In genomic region chr13:99938606-99939319, GRCm38 (mm10) we compare ENCODE assay signal across 18 mouse cellular contexts. TPM values are rescaled to one million over a fixed set of nuclear protein-coding genes. Genes with fewer than 3 reads are reported as not detected.
A peak's percentile ranks its signal among the peaks of the same experiment; 100 is the strongest.
DNase-seq lines count a peak whose midpoint lies in the region; ATAC-seq and TF ChIP-seq lines count a peak whose summit lies in the region.
"Had no signal": no experiment of that assay in that cellular context is flagged by ENCODE, and none has a peak within 500 bp of the region (broad histone marks: within the 10 kb centered on the region; RNA-seq: fewer than 3 reads in every experiment).

No protein-coding gene starts in this region.

- TF ChIP-seq EP300 in liver, postnatal 0 days (IDR thresholded peaks at IDR 0.05; ENCODE audit: low read depth): no peak

- whole genome bisulfite sequencing in forebrain, embryonic 10.5 days: 85% methylated on average over 10 of the region's 10 CpGs
- 85% methylated on average over 10 of the region's 10 CpGs for WGBS in forebrain, embryonic 11.5 days
- 58% methylated on average over 10 of the region's 10 CpGs for WGBS in midbrain, embryonic 16.5 days
- WGBS in midbrain, embryonic 11.5 days: 78% methylated on average over 10 of the region's 10 CpGs
- 67% methylated on average over 10 of the region's 10 CpGs for WGBS in hindbrain, embryonic 14.5 days
- 59% methylated on average over 10 of the region's 10 CpGs for WGBS in midbrain, postnatal 0 days
- 30% methylated on average over 10 of the region's 10 CpGs for WGBS in liver, postnatal 0 days (ENCODE audit: insufficient replicate concordance)

- peaks cover under 1% of the 10 kb centered on the region; the same call in 1 of the 2 replicates for H3K36me3 ChIP-seq in forebrain, embryonic 10.5 days (replicated peaks)
- no peaks in the 10 kb centered on the region for H3K36me3 ChIP-seq in forebrain, embryonic 11.5 days (ENCODE audit: control insufficient read depth, insufficient read depth, low read length)
- H3K36me3 ChIP-seq in midbrain, embryonic 16.5 days (ENCODE audit: control insufficient read depth, insufficient read depth, low read length): no peaks in the 10 kb centered on the region
- no peaks in the 10 kb centered on the region for H3K36me3 ChIP-seq in midbrain, embryonic 11.5 days (ENCODE audit: control insufficient read depth, insufficient read depth, low read length)
- no peaks in the 10 kb centered on the region for H3K36me3 ChIP-seq in hindbrain, embryonic 14.5 days (replicated peaks; ENCODE audit: control insufficient read depth, insufficient read depth)
- no peaks in the 10 kb centered on the region for H3K36me3 ChIP-seq in midbrain, postnatal 0 days (ENCODE audit: insufficient read depth, low read length)
- no peaks in the 10 kb centered on the region for H3K36me3 ChIP-seq in liver, postnatal 0 days (replicated peaks; ENCODE audit: insufficient read depth, low read length)
- H3K36me3 ChIP-seq: liver, embryonic 13.5 days; neural tube, embryonic 12.5 days had no signal

- H3K27me3 ChIP-seq in forebrain, embryonic 10.5 days (ENCODE audit: poor library complexity, severe bottlenecking): no peaks in the 10 kb centered on the region
- H3K27me3 ChIP-seq in forebrain, embryonic 11.5 days (ENCODE audit: control insufficient read depth, insufficient read depth, low read length): no peaks in the 10 kb centered on the region
- H3K27me3 ChIP-seq in midbrain, embryonic 16.5 days (ENCODE audit: control insufficient read depth, insufficient read depth, low read depth, low read length): no peaks in the 10 kb centered on the region
- no peaks in the 10 kb centered on the region for H3K27me3 ChIP-seq in midbrain, embryonic 11.5 days (ENCODE audit: control insufficient read depth, insufficient read depth, low read length)
- no peaks in the 10 kb centered on the region for H3K27me3 ChIP-seq in hindbrain, embryonic 14.5 days (ENCODE audit: control insufficient read depth, insufficient read depth, low read length)
- H3K27me3 ChIP-seq in midbrain, postnatal 0 days (ENCODE audit: insufficient read depth, low read length): no peaks in the 10 kb centered on the region
- no peaks in the 10 kb centered on the region for H3K27me3 ChIP-seq in liver, postnatal 0 days (ENCODE audit: insufficient read depth, low read length)
- H3K27me3 ChIP-seq: embryonic facial prominence, embryonic 12.5 days; liver, embryonic 13.5 days; neural tube, embryonic 12.5 days had no signal

- H3K4me1 ChIP-seq in forebrain, embryonic 10.5 days: peaks cover 19% of the 10 kb centered on the region
- peaks cover 3% of the 10 kb centered on the region; the same call in 1 of the 2 replicates for H3K4me1 ChIP-seq in forebrain, embryonic 11.5 days (replicated peaks; ENCODE audit: control insufficient read depth, insufficient read depth, low read length)
- peaks cover 13% of the 10 kb centered on the region for H3K4me1 ChIP-seq in midbrain, embryonic 16.5 days (ENCODE audit: control insufficient read depth, insufficient read depth, low read length)
- H3K4me1 ChIP-seq in midbrain, embryonic 11.5 days (ENCODE audit: control insufficient read depth, insufficient read depth, low read length): 0 out of 2 replicates have a peak, but pooled peaks cover 2% of the 10 kb centered on the region
- peaks cover 21% of the 10 kb centered on the region for H3K4me1 ChIP-seq in hindbrain, embryonic 14.5 days (replicated peaks; ENCODE audit: control insufficient read depth, insufficient read depth, low read length)
- H3K4me1 ChIP-seq in midbrain, postnatal 0 days (ENCODE audit: insufficient read depth, low read length): 0 out of 2 replicates have a peak, but pooled peaks cover 2% of the 10 kb centered on the region
- H3K4me1 ChIP-seq in liver, postnatal 0 days (ENCODE audit: insufficient read depth): no peaks in the 10 kb centered on the region; the same call in 1 of the 2 replicates
- H3K4me1 ChIP-seq: liver, embryonic 13.5 days had no signal

- H3K9ac ChIP-seq in forebrain, embryonic 11.5 days (ENCODE audit: low read length): no peak overlapping the region
- no peak overlapping the region for H3K9ac ChIP-seq in midbrain, embryonic 16.5 days (ENCODE audit: low read depth, low read length)
- H3K9ac ChIP-seq in midbrain, embryonic 11.5 days (ENCODE audit: low read length): no peak overlapping the region
- H3K9ac ChIP-seq in hindbrain, embryonic 14.5 days: no peak overlapping the region
- H3K9ac ChIP-seq in midbrain, postnatal 0 days (replicated peaks; ENCODE audit: low read length, poor library complexity, severe bottlenecking): no peak overlapping the region
- no peak overlapping the region for H3K9ac ChIP-seq in liver, postnatal 0 days (replicated peaks)
- H3K9ac ChIP-seq: embryonic facial prominence, embryonic 12.5 days; liver, embryonic 13.5 days; neural tube, embryonic 12.5 days had no signal

- no peak for TF ChIP-seq CTCF in midbrain, postnatal 0 days (IDR thresholded peaks at IDR 0.05)
- no peak for TF ChIP-seq CTCF in liver, postnatal 0 days (IDR thresholded peaks at IDR 0.05; ENCODE audit: low read depth)

- H3K9me3 ChIP-seq in forebrain, embryonic 10.5 days: no peaks in the 10 kb centered on the region
- H3K9me3 ChIP-seq in forebrain, embryonic 11.5 days (ENCODE audit: control insufficient read depth, low read length): no peaks in the 10 kb centered on the region
- H3K9me3 ChIP-seq in midbrain, embryonic 16.5 days (replicated peaks; ENCODE audit: control insufficient read depth, low read length, poor library complexity, severe bottlenecking): no peaks in the 10 kb centered on the region
- H3K9me3 ChIP-seq in midbrain, embryonic 11.5 days (ENCODE audit: control insufficient read depth, low read length): no peaks in the 10 kb centered on the region
- H3K9me3 ChIP-seq in hindbrain, embryonic 14.5 days (ENCODE audit: control insufficient read depth, low read length): no peaks in the 10 kb centered on the region
- H3K9me3 ChIP-seq in midbrain, postnatal 0 days (ENCODE audit: low read length): no peaks in the 10 kb centered on the region
- H3K9me3 ChIP-seq in liver, postnatal 0 days (ENCODE audit: low read length): peaks cover 4% of the 10 kb centered on the region; the same call in 1 of the 2 replicates
- H3K9me3 ChIP-seq: embryonic facial prominence, embryonic 12.5 days; liver, embryonic 13.5 days; neural tube, embryonic 12.5 days had no signal

- ATAC-seq in forebrain, embryonic 11.5 days (replicated peaks; ENCODE audit: low FRiP score): no peak
- ATAC-seq in midbrain, embryonic 16.5 days: no peak
- ATAC-seq in midbrain, embryonic 11.5 days (ENCODE audit: low FRiP score): no peak
- ATAC-seq in hindbrain, embryonic 14.5 days (ENCODE audit: low FRiP score): no peak
- no peak for ATAC-seq in midbrain, postnatal 0 days (ENCODE audit: low FRiP score)
- ATAC-seq in liver, postnatal 0 days: no peak
- ATAC-seq: lung, postnatal 0 days had no signal

- DNase-seq in forebrain, embryonic 10.5 days (ENCODE audit: extremely low spot score, low spot score): no peak
- no peak for DNase-seq in forebrain, embryonic 11.5 days (ENCODE audit: low spot score)
- DNase-seq in midbrain, embryonic 11.5 days (ENCODE audit: low spot score, missing footprints): no peak
- peak; percentile 50 for DNase-seq in hindbrain, embryonic 14.5 days (ENCODE audit: low spot score)
- peak; percentile 72 for DNase-seq in midbrain, postnatal 0 days (ENCODE audit: low spot score)
- no peak for DNase-seq in left cerebral cortex, postnatal 25 days (ENCODE audit: low spot score in 2 of 2)
- DNase-seq in liver, postnatal 0 days: no peak
- DNase-seq: cerebellum, adult 9-11 months; heart, adult 11 months; layer of hippocampus, postnatal 36 days; liver, embryonic 13.5 days; thymus, postnatal 36 days had no signal

- H3K4me2 ChIP-seq in forebrain, embryonic 11.5 days (ENCODE audit: low read depth, low read length, severe bottlenecking): no peak overlapping the region
- no peak overlapping the region for H3K4me2 ChIP-seq in midbrain, embryonic 16.5 days (ENCODE audit: low read length)
- H3K4me2 ChIP-seq in midbrain, embryonic 11.5 days: no peak overlapping the region
- no peak overlapping the region for H3K4me2 ChIP-seq in hindbrain, embryonic 14.5 days (replicated peaks)
- H3K4me2 ChIP-seq in midbrain, postnatal 0 days (ENCODE audit: low read depth, low read length, poor library complexity, severe bottlenecking): no peak overlapping the region
- no peak overlapping the region for H3K4me2 ChIP-seq in liver, postnatal 0 days (ENCODE audit: low read depth, low read length)
- H3K4me2 ChIP-seq: embryonic facial prominence, embryonic 12.5 days; liver, embryonic 13.5 days; neural tube, embryonic 12.5 days had no signal

- intact Hi-C loops in left cerebral cortex, postnatal 25 days (cut with DNase I): no loop called here

- peak overlapping the region; percentile 68; the same call in 1 of the 2 replicates for H3K27ac ChIP-seq in forebrain, embryonic 10.5 days
- no peak overlapping the region for H3K27ac ChIP-seq in forebrain, embryonic 11.5 days (ENCODE audit: low read depth, low read length)
- H3K27ac ChIP-seq in midbrain, embryonic 16.5 days (ENCODE audit: low read length): 0 out of 2 replicates have a peak overlapping the region, but pooled peaks have one; percentile 20
- H3K27ac ChIP-seq in midbrain, embryonic 11.5 days (ENCODE audit: low read depth, low read length): no peak overlapping the region
- H3K27ac ChIP-seq in hindbrain, embryonic 14.5 days: peak overlapping the region; percentile 46
- no peak overlapping the region for H3K27ac ChIP-seq in midbrain, postnatal 0 days (ENCODE audit: low read depth, low read length)
- no peak overlapping the region for H3K27ac ChIP-seq in liver, postnatal 0 days (ENCODE audit: low read depth)
- H3K27ac ChIP-seq: embryonic facial prominence, embryonic 12.5 days; liver, embryonic 13.5 days; neural tube, embryonic 12.5 days had no signal

- no peak overlapping the region for H3K4me3 ChIP-seq in forebrain, embryonic 10.5 days
- H3K4me3 ChIP-seq in forebrain, embryonic 11.5 days (ENCODE audit: low read depth, low read length): no peak overlapping the region
- no peak overlapping the region for H3K4me3 ChIP-seq in midbrain, embryonic 16.5 days (ENCODE audit: low read depth, low read length)
- H3K4me3 ChIP-seq in midbrain, embryonic 11.5 days (ENCODE audit: low read depth, low read length): no peak overlapping the region
- no peak overlapping the region for H3K4me3 ChIP-seq in hindbrain, embryonic 14.5 days (replicated peaks; ENCODE audit: low read length)
- no peak overlapping the region for H3K4me3 ChIP-seq in midbrain, postnatal 0 days (ENCODE audit: low read depth, low read length)
- no peak overlapping the region for H3K4me3 ChIP-seq in liver, postnatal 0 days (ENCODE audit: low read depth, low read length)
- H3K4me3 ChIP-seq: embryonic facial prominence, embryonic 12.5 days; liver, embryonic 13.5 days; neural tube, embryonic 12.5 days had no signal

RNA-seq across cellular contexts. Expression of gene Cartpt, which starts 37.9 kb away (rescaled TPM):
- 0.53 and 0.95 TPM in 2 replicates for polyA plus RNA-seq in forebrain, embryonic 10.5 days (2016; fragmentation: Nextera tagmentation; extraction: Ambion mirVana)
- polyA plus RNA-seq in forebrain, embryonic 11.5 days (2014; fragmentation: Nextera tagmentation; extraction: Ambion mirVana): 1.8 and 2.0 TPM in 2 replicates
- polyA plus RNA-seq in midbrain, embryonic 16.5 days (2015; fragmentation: Nextera tagmentation; extraction: Ambion mirVana): 13.4 and 17.0 TPM in 2 replicates
- 36.2 and 39.3 TPM in 2 replicates for polyA plus RNA-seq in midbrain, embryonic 11.5 days (2014; fragmentation: Nextera tagmentation; extraction: Ambion mirVana)
- 25.8 and 34.3 TPM in 2 replicates for polyA plus RNA-seq in hindbrain, embryonic 14.5 days (2014; fragmentation: Nextera tagmentation; extraction: Ambion mirVana)
- 9.2 and 16.1 TPM in 2 replicates for total RNA-seq in midbrain, postnatal 0 days (2014; rRNA removed)
- polyA plus RNA-seq in midbrain, postnatal 0 days (2015; fragmentation: Nextera tagmentation; extraction: Ambion mirVana): 24.8 and 28.4 TPM in 2 replicates
- total RNA-seq in left cerebral cortex, postnatal 25 days (2021): 10 to 100 TPM; 32.4 to 41.1 TPM
- polyA plus RNA-seq in liver, postnatal 0 days (2015; fragmentation: Nextera tagmentation; extraction: Ambion mirVana): not detected in 2 replicates
- total RNA-seq: gastrocnemius, adult 18-20 months had no signal
- polyA plus RNA-seq: limb, embryonic 11.5 days; liver, embryonic 13.5 days had no signal

Comparison
In these comparisons a context has a peak if more than half of its experiments do, and no peak if none do; other contexts are left out.
1. DNase-seq: peak in hindbrain, embryonic 14.5 days (single experiment) and midbrain, postnatal 0 days (single experiment); none in forebrain, embryonic 10.5 days (single experiment), forebrain, embryonic 11.5 days (single experiment), midbrain, embryonic 11.5 days (single experiment), left cerebral cortex, postnatal 25 days (0 of 2) and liver, postnatal 0 days (single experiment).
2. H3K27ac ChIP-seq: peak in forebrain, embryonic 10.5 days (single experiment), midbrain, embryonic 16.5 days (single experiment) and hindbrain, embryonic 14.5 days (single experiment); none in forebrain, embryonic 11.5 days (single experiment), midbrain, embryonic 11.5 days (single experiment), midbrain, postnatal 0 days (single experiment) and liver, postnatal 0 days (single experiment).